Mouse (Mus musculus): Measurements from ENCODE around the gene Brd1.
"Not testable (repeated sequence)": the region's sequence is repeated elsewhere in the genome, so short reads cannot be mapped to it uniquely, and the experiment has no call there.

Gene Brd1

GRCm38 (mm10) chr15:88733834-88734571, at the start of gene Brd1:
TSS of gene Brd1 (minus strand) at chr15:88734233.
- DNase-seq (ENCODE audit: extremely low spot score): peak; percentile 77

DNA sequence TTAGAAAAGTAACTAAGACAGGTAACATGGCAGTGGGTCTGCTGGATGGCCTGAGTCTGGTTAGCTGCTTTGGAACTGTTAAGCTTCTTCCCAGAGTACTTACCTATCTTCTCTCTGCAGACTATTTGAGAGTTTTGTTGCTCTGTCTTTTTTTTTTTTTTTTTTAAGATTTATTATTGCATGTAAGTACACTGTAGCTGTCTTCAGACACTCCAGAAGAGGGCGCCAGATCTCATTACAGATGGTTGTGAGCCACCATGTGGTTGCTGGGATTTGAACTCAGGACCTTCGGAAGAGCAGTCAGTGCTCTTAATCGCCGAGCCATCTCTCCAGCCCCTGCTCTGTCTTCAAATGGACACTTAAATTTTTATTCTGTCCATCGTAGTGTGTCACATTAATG, 40.6 kb upstream of the Brd1 start:
- not testable (repeated sequence) for DNase-seq (ENCODE audit: extremely low spot score)

DNA sequence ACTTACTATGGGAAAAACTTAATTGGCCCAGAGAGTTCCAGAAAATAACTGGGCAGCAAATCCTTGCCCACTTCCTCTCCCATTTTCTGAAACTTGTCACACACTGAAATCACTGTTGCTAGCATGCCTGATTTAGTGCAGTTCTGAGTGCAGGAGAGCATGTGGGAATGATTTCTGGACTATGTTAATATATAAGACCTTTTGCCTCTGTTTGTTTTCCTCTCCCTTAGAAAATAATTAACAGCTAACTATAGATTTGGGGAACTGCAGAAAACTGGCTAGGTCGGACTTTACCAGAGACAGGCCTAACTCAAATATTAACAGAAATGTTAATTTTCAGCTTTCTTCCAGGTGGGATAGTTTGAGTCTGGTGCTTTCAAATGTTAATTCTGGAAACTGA, 34.5 kb upstream of the Brd1 start:
- no peak for DNase-seq (ENCODE audit: extremely low spot score)

DNA sequence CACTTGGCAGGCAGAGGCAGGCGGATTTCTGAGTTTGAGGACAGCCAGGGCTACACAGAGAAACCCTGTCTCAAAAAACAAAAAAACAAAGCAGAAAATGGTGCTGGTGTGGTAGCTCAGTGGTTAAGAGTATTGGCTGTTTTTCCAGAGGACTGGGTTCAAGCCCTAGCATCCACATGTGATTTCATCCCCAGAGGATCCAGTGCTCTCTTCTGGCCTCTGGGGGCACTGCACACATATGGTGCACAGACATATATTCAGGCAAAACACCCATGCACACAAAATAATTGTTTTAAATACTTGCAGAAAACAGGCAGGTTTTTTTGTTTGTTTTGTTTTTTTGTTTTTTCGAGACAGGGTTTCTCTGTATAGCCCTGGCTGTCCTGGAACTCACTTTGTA, 32.1 kb upstream of the Brd1 start:
- DNase-seq (ENCODE audit: extremely low spot score): not testable (repeated sequence)

DNA sequence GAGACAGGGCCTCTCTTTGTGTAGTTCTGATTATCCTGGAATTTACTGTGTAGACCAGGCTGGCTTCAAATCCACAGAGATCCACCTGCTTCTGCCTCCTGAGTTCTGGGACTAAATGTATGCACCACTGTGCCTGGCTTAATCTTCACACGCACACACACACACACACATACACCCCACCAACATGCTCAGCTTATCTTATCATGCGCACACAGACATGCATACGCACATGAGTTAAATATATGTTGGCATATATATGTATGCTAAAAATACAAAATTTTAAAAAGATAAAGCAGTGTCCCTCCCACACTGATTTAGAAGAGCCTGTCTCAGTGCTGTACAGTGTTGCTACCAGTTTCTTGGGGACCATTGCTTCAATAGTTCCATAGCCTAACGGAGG, 27.5 kb upstream of the Brd1 start:
- DNase-seq (ENCODE audit: extremely low spot score): no peak

GRCm38 (mm10) chr15:88758061-88758460, 24.0 kb upstream of the Brd1 start:
- DNase-seq (ENCODE audit: extremely low spot score): no peak

DNA sequence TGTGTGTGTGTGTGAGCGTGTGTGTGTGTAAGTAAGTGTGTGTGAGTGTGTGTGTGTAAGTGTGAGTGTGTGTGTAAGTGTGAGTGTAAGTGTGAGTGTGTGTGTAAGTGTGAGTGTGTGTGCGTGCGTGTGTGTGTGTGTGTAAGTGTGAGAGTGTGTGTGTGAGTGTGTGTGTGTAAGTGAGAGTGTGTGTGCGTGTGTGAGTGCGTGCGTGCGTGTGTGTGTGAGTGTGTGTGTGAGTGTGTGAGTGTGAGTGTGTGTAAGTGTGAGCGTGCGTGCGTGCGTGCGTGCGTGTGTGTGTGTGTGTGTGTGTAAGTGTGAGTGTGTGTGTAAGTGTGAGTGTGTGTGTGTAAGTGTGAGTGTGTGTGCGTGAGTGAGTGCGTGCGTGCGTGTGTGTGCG, 21.7 kb upstream of the Brd1 start:
- DNase-seq (ENCODE audit: extremely low spot score): no peak

- no peak for DNase-seq (ENCODE audit: extremely low spot score)
Observed at GRCm38 (mm10) chr15:88754896-88755295, 20.9 kb upstream of the Brd1 start.

DNA sequence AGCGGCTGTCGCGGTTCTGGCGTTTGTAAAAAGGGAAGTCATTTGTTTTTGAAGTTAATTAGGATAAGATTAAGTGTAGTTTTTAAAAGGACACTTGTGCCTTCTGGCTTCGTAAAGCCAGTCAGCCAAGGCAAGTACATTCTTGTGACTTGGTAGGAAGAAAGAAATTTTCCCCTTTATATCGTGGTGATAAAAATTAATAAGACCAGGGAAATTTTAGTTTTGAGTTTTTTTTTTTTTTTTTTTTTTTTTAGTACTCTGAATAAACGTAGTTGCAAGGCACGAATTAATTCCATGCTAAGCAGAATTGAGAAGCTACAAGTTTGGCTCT, 18.3 kb upstream of the Brd1 start:
- no peak for DNase-seq (ENCODE audit: extremely low spot score)

GRCm38 (mm10) chr15:88751564-88752402, 17.8 kb upstream of the Brd1 start, which contains the start of gene Zbed4:
TSS of gene Zbed4 (plus strand) at chr15:88751660.
- peak; percentile 72 for DNase-seq (ENCODE audit: extremely low spot score)

- DNase-seq (ENCODE audit: extremely low spot score): peak; percentile 98
Observed at GRCm38 (mm10) chr15:88750677-88751563, 16.9 kb upstream of the Brd1 start.

DNA sequence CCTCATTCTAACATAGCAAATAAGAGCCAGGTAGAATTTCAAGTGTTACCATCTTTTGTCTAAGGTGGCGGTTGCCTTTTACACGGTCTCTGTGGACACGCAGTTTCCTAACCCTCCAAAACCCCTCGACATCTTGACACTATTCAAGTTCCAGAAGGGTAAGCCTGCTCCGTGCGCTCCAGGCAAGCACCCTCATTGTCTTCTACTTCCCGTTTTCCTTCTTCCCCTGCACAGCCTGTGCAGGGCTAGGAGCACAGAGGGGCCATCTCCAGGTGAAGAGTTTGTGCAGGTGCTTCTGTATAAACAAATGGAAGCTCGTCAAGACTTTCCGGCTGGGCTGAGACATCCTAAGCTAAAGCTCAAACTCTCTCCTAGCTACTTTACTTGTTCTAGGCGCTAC, 16.0 kb upstream of the Brd1 start:
- no peak for DNase-seq (ENCODE audit: extremely low spot score)

DNA sequence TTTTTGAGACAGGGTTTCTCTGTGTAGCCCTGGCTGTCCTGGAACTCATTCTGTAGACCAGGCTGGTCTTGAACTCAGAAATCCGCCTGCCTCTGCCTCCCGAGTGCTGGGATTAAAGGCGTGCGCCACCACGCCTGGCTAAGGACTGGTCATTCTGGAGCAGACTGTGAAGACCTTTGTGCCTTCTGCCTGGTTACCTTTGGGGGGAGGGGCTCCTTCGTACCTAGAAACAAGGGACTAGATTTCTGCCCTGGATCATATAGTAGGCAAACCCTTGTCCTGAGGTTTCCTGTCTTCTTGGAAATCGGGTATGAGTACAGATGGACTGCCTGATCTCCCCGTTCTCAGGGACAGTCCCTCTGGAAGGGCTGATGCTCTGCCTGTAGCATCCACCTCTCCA, 15.6 kb upstream of the Brd1 start:
- not testable (repeated sequence) for DNase-seq (ENCODE audit: extremely low spot score)

DNA sequence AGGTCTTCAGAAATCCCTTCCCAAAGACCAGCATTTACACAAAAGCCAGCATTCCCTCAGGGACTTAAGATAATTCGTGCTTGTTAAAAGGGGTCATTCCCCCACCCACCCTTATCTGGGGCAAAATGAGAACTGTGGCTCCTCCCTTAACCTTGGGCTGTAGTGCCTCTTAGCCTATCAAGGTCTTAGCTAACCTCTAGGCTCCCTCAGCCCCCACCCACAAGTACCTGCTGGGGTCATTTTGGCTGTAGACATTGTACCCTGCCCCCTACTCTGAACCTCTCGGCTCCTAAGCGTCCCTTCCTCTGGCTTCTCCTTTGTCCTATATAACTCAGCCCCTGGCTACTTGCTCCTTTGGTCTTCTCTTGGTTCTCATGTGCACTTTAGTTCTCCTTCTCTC, 11.9 kb upstream of the Brd1 start:
- no peak for DNase-seq (ENCODE audit: extremely low spot score)

DNA sequence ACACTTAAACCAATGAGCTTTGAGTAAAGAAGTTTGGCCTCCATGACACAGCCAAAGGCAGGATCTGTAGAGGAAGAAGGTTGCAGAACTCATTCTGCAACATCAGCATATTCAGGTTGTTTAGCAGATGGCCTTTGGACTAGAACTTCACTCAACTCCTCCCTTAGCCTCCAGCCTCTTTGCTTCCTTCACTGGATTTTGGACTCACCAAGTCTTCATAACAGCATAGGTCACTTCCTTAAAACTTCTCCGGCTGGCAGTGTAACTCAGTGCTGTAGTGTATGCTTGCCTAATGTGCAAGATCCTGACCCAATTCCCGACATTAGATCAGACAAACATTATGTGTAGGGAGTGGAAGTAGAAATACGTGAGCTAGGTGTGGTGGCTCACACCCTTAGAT, 11.3 kb upstream of the Brd1 start:
- DNase-seq (ENCODE audit: extremely low spot score): no peak

- DNase-seq (ENCODE audit: extremely low spot score): not testable (repeated sequence)
Observed at GRCm38 (mm10) chr15:88743371-88743770, 9.3 kb upstream of the Brd1 start.

DNA sequence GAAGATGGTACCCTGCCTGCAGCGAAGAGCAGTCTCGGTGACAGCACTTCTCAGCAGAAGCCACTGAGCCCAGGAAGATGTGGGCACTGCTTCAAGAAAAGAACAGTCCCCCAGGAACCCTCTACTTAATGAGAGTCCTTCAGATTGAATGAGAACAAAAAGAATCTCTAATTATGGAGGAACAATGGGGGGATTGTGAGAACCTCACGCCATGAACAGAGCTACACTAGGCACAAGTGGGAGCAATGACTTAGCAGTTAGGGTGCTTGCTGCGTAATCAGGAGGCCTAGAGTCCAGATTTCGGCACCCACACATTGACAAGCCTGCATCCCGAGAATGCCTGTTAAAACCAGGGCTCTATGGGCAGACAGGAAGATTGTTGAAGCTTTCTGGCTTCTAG, 7.3 kb upstream of the Brd1 start:
- DNase-seq (ENCODE audit: extremely low spot score): no peak

GRCm38 (mm10) chr15:88738466-88738865, 4.4 kb upstream of the Brd1 start:
- no peak for DNase-seq (ENCODE audit: extremely low spot score)

DNA sequence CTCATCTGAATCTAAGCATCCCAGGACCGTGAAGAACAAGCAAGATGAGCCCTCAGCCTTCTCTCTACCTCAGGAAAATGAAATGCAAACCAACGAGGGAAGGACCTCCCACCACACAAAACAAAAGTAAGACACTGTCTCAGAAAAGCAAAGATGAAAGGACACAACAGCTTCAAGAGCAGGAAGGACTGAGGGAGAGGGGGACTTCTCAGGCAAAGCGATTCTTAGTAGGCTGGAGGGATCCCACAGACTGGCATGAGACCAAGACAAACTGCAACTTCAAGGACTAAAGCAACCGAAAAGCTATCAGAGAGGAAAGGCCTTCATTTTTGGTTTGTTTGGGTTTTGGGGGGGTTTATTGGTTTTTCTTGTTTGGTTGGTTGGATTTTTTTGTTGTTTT, 2.1 kb upstream of the Brd1 start:
- DNase-seq (ENCODE audit: extremely low spot score): no peak

GRCm38 (mm10) chr15:88733041-88733751, 837 bp downstream of the Brd1 start:
- peak; percentile 45 for DNase-seq (ENCODE audit: extremely low spot score)

DNA sequence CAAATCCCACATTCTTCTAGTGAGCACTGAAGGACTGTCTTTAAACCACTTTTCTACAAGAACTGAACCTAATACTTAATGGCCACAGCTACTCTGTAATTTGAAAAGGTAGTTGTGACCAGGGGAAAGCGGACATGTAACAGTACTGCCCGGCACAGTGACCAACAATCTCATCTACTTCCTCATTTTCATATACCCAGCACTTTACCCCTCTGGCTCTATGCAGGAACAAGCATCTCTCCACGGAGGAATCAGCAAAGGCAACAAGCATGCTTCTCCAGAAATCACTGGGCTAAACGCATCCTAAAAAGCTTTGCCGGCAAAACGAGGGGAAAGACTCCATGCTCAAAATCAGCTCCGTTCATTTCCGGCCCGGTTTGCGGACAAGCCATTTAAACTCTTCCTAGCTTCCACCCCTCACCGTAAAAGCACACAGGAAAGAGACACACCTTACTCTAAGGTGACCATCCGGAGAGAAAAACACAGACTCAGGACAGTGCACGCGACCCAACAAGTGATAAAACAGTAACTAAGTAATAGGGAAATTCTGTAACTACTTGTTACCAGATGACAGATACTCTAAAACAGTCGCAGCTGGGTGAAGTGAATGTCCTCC, 1.5 kb downstream of the Brd1 start:
- no peak for DNase-seq (ENCODE audit: extremely low spot score)

Data from embryo, embryonic 9.5 days (tissue).